Mouse (Mus musculus) small intestine, adult 2 months (tissue): ENCODE data around the gene Cdc45. TPM values are rescaled to one million over a fixed set of nuclear protein-coding genes. Genes with fewer than 3 reads are reported as not detected.

Experiments used
- H3K27ac ChIP-seq: fragments of 200-500 bp; 2 replicates; pipeline ENCODE4 v1.5.1; 2012; ENCODE audit warnings: low read depth, low read length, control low read depth, inconsistent platforms; ENCODE audit not compliant: insufficient read depth
- H3K27me3 ChIP-seq: fragments of 200-500 bp; 2 replicates; pipeline ENCODE4 v1.6.1; 2012; ENCODE audit warnings: mild to moderate bottlenecking, moderate library complexity, low read length, inconsistent platforms; ENCODE audit not compliant: control insufficient read depth, insufficient read depth
- H3K36me3 ChIP-seq: fragments of 200-500 bp; 2 replicates; pipeline ENCODE4 v1.6.1; 2012; ENCODE audit warnings: mild to moderate bottlenecking, low read length, control low read depth, inconsistent platforms; ENCODE audit not compliant: control insufficient read depth, insufficient read depth
- H3K4me1 ChIP-seq: fragments of 200-500 bp; 2 replicates; pipeline ENCODE4 v1.6.1; 2012; ENCODE audit warnings: low read length, inconsistent platforms, mixed read lengths; ENCODE audit not compliant: control insufficient read depth, insufficient read depth, insufficient read length
- H3K4me3 ChIP-seq: fragments of 200-500 bp; 2 replicates; pipeline ENCODE4 v1.5.1; 2012; ENCODE audit warnings: low read depth, mild to moderate bottlenecking, control low read depth, inconsistent platforms, low read length, moderate library complexity
- CTCF ChIP-seq: fragments of 200-500 bp; IDR thresholded peaks from 2 replicates; pipeline ENCODE4 v1.5.1; 2012; ENCODE audit warnings: low read depth, mild to moderate bottlenecking, control low read depth, inconsistent platforms, low read length, moderate library complexity, mixed read lengths; ENCODE audit not compliant: insufficient replicate concordance, insufficient read length; ENCODE audit errors: extremely low read depth
- POLR2A ChIP-seq: fragments of 200-500 bp; IDR thresholded peaks from 2 replicates; pipeline ENCODE4 v1.6.1; 2012; ENCODE audit warnings: low read depth, mild to moderate bottlenecking, control low read depth, inconsistent platforms, low read length, moderate library complexity
- WGBS: fragments of 180-500 bp; shearing (Covaris S2); methylation state at CpG from one replicate; pipeline ENCODE4 v1.1.7; 2018; 5-methylcytosine and 5-hydroxymethylcytosine counted together
- polyA plus RNA-seq: library from polyadenylated mRNA; depleted of rRNA; stranded (reverse); fragments of >200 nt; gene quantifications from 2 replicates; pipeline ENCODE4 v1.2.3, GENCODE M21; 2012

Gene Cdc45
- polyA plus RNA-seq, 1 experiment, result 6.6 TPM

GRCm38 (mm10) chr16:18811032-18811431 is 755 bp downstream of the Cdc45 start:
- H3K27me3 ChIP-seq, result no peaks in the 10 kb centered on the region
- 2% methylated on average over 5 of the region's 5 CpGs for WGBS
- TF ChIP-seq POLR2A (no peak), CTCF (no peak)
- H3K36me3 ChIP-seq, result peaks cover 11% of the 10 kb centered on the region
- no peak overlapping the region for H3K27ac ChIP-seq
- peak overlapping the region; percentile 98 for H3K4me3 ChIP-seq
- H3K4me1 ChIP-seq, result no peaks in the 10 kb centered on the region

GRCm38 (mm10) chr16:18809001-18809400 is 2.8 kb downstream of the Cdc45 start:
- Histone ChIP-seq H3K27me3 (no peaks in the 10 kb centered on the region), H3K27ac (no peak overlapping the region), H3K4me3 (no peak overlapping the region), H3K36me3 (peaks cover 6% of the 10 kb centered on the region; the same call in 1 of the 2 replicates), H3K4me1 (no peaks in the 10 kb centered on the region)
- no peak for TF ChIP-seq POLR2A
- no peak for TF ChIP-seq CTCF
- 87% methylated on average over 5 of the region's 5 CpGs for WGBS

DNA sequence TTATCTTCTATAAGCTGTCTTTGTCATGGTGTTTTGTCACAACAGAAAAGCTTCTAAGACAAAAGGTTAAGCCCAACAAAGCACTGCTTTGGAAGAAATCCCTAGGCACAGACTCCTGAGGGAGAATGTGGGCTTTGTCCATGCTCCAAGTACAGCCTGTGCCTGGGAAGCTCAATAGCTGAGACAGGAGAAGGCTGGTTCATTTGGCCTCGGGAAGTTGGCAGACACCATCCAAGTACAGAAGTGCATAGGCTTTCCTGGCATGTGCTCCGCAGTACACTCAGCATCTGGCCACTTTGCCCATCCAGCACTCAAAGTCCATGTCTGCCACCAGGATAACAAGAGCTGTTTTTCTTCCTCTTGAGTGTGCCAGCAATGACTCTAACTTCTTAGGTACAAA is 6.0 kb downstream of the Cdc45 start:
- WGBS, result 97% methylated on average over 2 of the region's 2 CpGs
- no peak for TF ChIP-seq POLR2A
- TF ChIP-seq CTCF, result no peak
- Histone ChIP-seq H3K4me1 (no peaks in the 10 kb centered on the region), H3K36me3 (peaks cover 9% of the 10 kb centered on the region), H3K27me3 (no peaks in the 10 kb centered on the region), H3K27ac (no peak overlapping the region), H3K4me3 (no peak overlapping the region)

DNA sequence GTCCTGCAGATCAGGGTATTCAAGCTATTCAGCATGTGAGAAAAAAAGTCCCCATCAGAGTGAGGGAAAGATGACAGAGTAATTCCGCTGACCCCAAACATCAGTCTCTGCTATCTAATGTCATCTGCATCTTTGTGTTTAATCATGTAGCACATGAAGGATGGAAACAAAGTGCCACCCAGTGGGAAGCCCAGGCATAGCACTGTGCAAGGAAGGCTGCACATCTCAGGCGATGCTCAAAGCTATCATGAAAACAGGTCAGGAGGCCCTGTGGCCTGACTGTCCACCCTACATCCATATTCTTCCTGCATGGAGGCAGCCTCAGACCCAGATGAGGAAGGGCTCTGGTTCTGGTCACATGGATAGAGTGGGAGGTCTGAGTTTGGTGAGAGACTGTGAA is 12.9 kb downstream of the Cdc45 start:
- Histone ChIP-seq H3K4me1 (no peaks in the 10 kb centered on the region), H3K36me3 (peaks cover 14% of the 10 kb centered on the region), H3K4me3 (no peak overlapping the region), H3K27ac (no peak overlapping the region), H3K27me3 (no peaks in the 10 kb centered on the region)
- 82% methylated on average over 2 of the region's 2 CpGs for WGBS
- TF ChIP-seq POLR2A (no peak), CTCF (peak; percentile 56; the same call in 1 of the 2 replicates)

- WGBS, result 90% methylated on average over 5 of the region's 5 CpGs
- H3K4me1 ChIP-seq, result no peaks in the 10 kb centered on the region
- no peak overlapping the region for H3K4me3 ChIP-seq
- H3K36me3 ChIP-seq, result peaks cover 14% of the 10 kb centered on the region
- TF ChIP-seq POLR2A (no peak), CTCF (no peak)
- no peaks in the 10 kb centered on the region for H3K27me3 ChIP-seq
- no peak overlapping the region for H3K27ac ChIP-seq
These were observed 13.6 kb downstream of the Cdc45 start for GRCm38 (mm10) chr16:18798151-18798550.

- no peak overlapping the region for H3K27ac ChIP-seq
- H3K36me3 ChIP-seq, result peaks cover 14% of the 10 kb centered on the region
- H3K4me1 ChIP-seq, result no peaks in the 10 kb centered on the region
- TF ChIP-seq POLR2A (no peak), CTCF (no peak)
- 79% methylated on average over 7 of the region's 7 CpGs for WGBS
- no peak overlapping the region for H3K4me3 ChIP-seq
- H3K27me3 ChIP-seq, result no peaks in the 10 kb centered on the region
These were observed 15.1 kb downstream of the Cdc45 start for GRCm38 (mm10) chr16:18796645-18797044.

- WGBS, result 89% methylated on average over 11 of the region's 11 CpGs
- no peak for TF ChIP-seq POLR2A
- no peak for TF ChIP-seq CTCF
- Histone ChIP-seq H3K4me1 (no peaks in the 10 kb centered on the region), H3K27me3 (no peaks in the 10 kb centered on the region), H3K36me3 (peaks cover 12% of the 10 kb centered on the region), H3K27ac (no peak overlapping the region), H3K4me3 (no peak overlapping the region)
These were observed 16.4 kb downstream of the Cdc45 start for GRCm38 (mm10) chr16:18795223-18795899.

- Histone ChIP-seq H3K4me1 (no peaks in the 10 kb centered on the region), H3K27me3 (no peaks in the 10 kb centered on the region), H3K36me3 (peaks cover 7% of the 10 kb centered on the region), H3K4me3 (no peak overlapping the region), H3K27ac (no peak overlapping the region)
- 85% methylated on average over 10 of the region's 10 CpGs for WGBS
- TF ChIP-seq CTCF (no peak), POLR2A (no peak)
These were observed 23.0 kb downstream of the Cdc45 start for GRCm38 (mm10) chr16:18788627-18789406.
